Mouse (Mus musculus): ENCODE measurements around the gene Txndc5. TPM values are rescaled to one million over a fixed set of nuclear protein-coding genes. Genes with fewer than 3 reads are reported as not detected.
A peak's percentile ranks its signal among the peaks of the same experiment; 100 is the strongest.

The Txndc5 gene
- total and polyA plus RNA-seq, 2 experiments from 2014 or later: 78.8 to 111 TPM

- H3K27ac ChIP-seq (ENCODE audit: low read depth): no peak overlapping the region
- DNase-seq (ENCODE audit: low spot score) (no peak), ATAC-seq (ENCODE audit: insufficient read depth, low read depth) (no peak)
- H3K27me3 ChIP-seq (ENCODE audit: control insufficient read depth, insufficient read depth, low read length): no peaks in the 10 kb centered on the region
- H3K9ac ChIP-seq (replicated peaks; ENCODE audit: low read depth, low read length): no peak overlapping the region
- no peaks in the 10 kb centered on the region for H3K9me3 ChIP-seq (replicated peaks; ENCODE audit: control insufficient read depth, low read length)
- TF ChIP-seq EP300 (IDR thresholded peaks at IDR 0.05; ENCODE audit: low read depth): no peak
- no peak for TF ChIP-seq CTCF (IDR thresholded peaks at IDR 0.05; ENCODE audit: low read depth)
- H3K4me2 ChIP-seq (ENCODE audit: low read depth, low read length): peak overlapping the region; percentile 98; the same call in 1 of the 2 replicates
- peaks cover 24% of the 10 kb centered on the region for H3K36me3 ChIP-seq (replicated peaks; ENCODE audit: control insufficient read depth, insufficient read depth, low read length)
- peak overlapping the region; percentile 88 for H3K4me3 ChIP-seq (ENCODE audit: low read depth, low read length)
- peaks cover 29% of the 10 kb centered on the region for H3K4me1 ChIP-seq (ENCODE audit: control insufficient read depth, insufficient read depth)
- 32% methylated on average over 2 of the region's 2 CpGs for WGBS
Observed at GRCm38 (mm10) chr13:38526116-38526515, 2.5 kb downstream of the Txndc5 start.

- no peaks in the 10 kb centered on the region for H3K9me3 ChIP-seq (replicated peaks; ENCODE audit: control insufficient read depth, low read length)
- H3K4me3 ChIP-seq (ENCODE audit: low read depth, low read length): no peak overlapping the region
- ATAC-seq (ENCODE audit: insufficient read depth, low read depth) (no peak), DNase-seq (ENCODE audit: low spot score) (no peak)
- no peak overlapping the region for H3K27ac ChIP-seq (ENCODE audit: low read depth)
- no peak for TF ChIP-seq EP300 (IDR thresholded peaks at IDR 0.05; ENCODE audit: low read depth)
- TF ChIP-seq CTCF (IDR thresholded peaks at IDR 0.05; ENCODE audit: low read depth): no peak
- peaks cover 29% of the 10 kb centered on the region for H3K4me1 ChIP-seq (ENCODE audit: control insufficient read depth, insufficient read depth)
- H3K4me2 ChIP-seq (ENCODE audit: low read depth, low read length): 0 out of 2 replicates have a peak overlapping the region, but pooled peaks have one; percentile 25
- H3K27me3 ChIP-seq (ENCODE audit: control insufficient read depth, insufficient read depth, low read length): no peaks in the 10 kb centered on the region
- H3K36me3 ChIP-seq (replicated peaks; ENCODE audit: control insufficient read depth, insufficient read depth, low read length): peaks cover 31% of the 10 kb centered on the region
- 84% methylated on average over 3 of the region's 3 CpGs for WGBS
- no peak overlapping the region; the same call in 1 of the 2 replicates for H3K9ac ChIP-seq (replicated peaks; ENCODE audit: low read depth, low read length)
Observed at GRCm38 (mm10) chr13:38525261-38525660, 3.4 kb downstream of the Txndc5 start.

- TF ChIP-seq EP300 (IDR thresholded peaks at IDR 0.05; ENCODE audit: low read depth) (no peak), CTCF (IDR thresholded peaks at IDR 0.05; ENCODE audit: low read depth) (no peak)
- no peak overlapping the region for H3K4me3 ChIP-seq (ENCODE audit: low read depth, low read length)
- H3K4me1 ChIP-seq (ENCODE audit: control insufficient read depth, insufficient read depth): peaks cover 25% of the 10 kb centered on the region
- H3K36me3 ChIP-seq (replicated peaks; ENCODE audit: control insufficient read depth, insufficient read depth, low read length): peaks cover 51% of the 10 kb centered on the region
- DNase-seq (ENCODE audit: low spot score) (no peak), ATAC-seq (ENCODE audit: insufficient read depth, low read depth) (no peak)
- H3K27me3 ChIP-seq (ENCODE audit: control insufficient read depth, insufficient read depth, low read length): no peaks in the 10 kb centered on the region
- H3K9me3 ChIP-seq (replicated peaks; ENCODE audit: control insufficient read depth, low read length): no peaks in the 10 kb centered on the region
- H3K9ac ChIP-seq (replicated peaks; ENCODE audit: low read depth, low read length): no peak overlapping the region
- no peak overlapping the region for H3K4me2 ChIP-seq (ENCODE audit: low read depth, low read length)
- no peak overlapping the region for H3K27ac ChIP-seq (ENCODE audit: low read depth)
- WGBS: 86% methylated on average over 11 of the region's 11 CpGs
Observed at GRCm38 (mm10) chr13:38523231-38523630, 5.4 kb downstream of the Txndc5 start.

GRCm38 (mm10) chr13:38522056-38522654 lies 6.5 kb downstream of the Txndc5 start:
- peaks cover 62% of the 10 kb centered on the region for H3K36me3 ChIP-seq (replicated peaks; ENCODE audit: control insufficient read depth, insufficient read depth, low read length)
- no peak overlapping the region for H3K4me3 ChIP-seq (ENCODE audit: low read depth, low read length)
- no peak overlapping the region for H3K27ac ChIP-seq (ENCODE audit: low read depth)
- H3K27me3 ChIP-seq (ENCODE audit: control insufficient read depth, insufficient read depth, low read length): no peaks in the 10 kb centered on the region
- no peak for ATAC-seq (ENCODE audit: insufficient read depth, low read depth)
- DNase-seq (ENCODE audit: low spot score): no peak
- 68% methylated on average over 4 of the region's 4 CpGs for WGBS
- H3K4me2 ChIP-seq (ENCODE audit: low read depth, low read length): no peak overlapping the region
- TF ChIP-seq CTCF (IDR thresholded peaks at IDR 0.05; ENCODE audit: low read depth) (no peak), EP300 (IDR thresholded peaks at IDR 0.05; ENCODE audit: low read depth) (no peak)
- peaks cover 22% of the 10 kb centered on the region for H3K4me1 ChIP-seq (ENCODE audit: control insufficient read depth, insufficient read depth)
- H3K9ac ChIP-seq (replicated peaks; ENCODE audit: low read depth, low read length): no peak overlapping the region
- H3K9me3 ChIP-seq (replicated peaks; ENCODE audit: control insufficient read depth, low read length): no peaks in the 10 kb centered on the region

GRCm38 (mm10) chr13:38520299-38520698 lies 8.3 kb downstream of the Txndc5 start:
- Histone ChIP-seq H3K27ac (ENCODE audit: low read depth) (no peak overlapping the region), H3K9me3 (replicated peaks; ENCODE audit: control insufficient read depth, low read length) (no peaks in the 10 kb centered on the region), H3K27me3 (ENCODE audit: control insufficient read depth, insufficient read depth, low read length) (no peaks in the 10 kb centered on the region), H3K4me1 (ENCODE audit: control insufficient read depth, insufficient read depth) (peaks cover 6% of the 10 kb centered on the region), H3K9ac (replicated peaks; ENCODE audit: low read depth, low read length) (no peak overlapping the region), H3K4me3 (ENCODE audit: low read depth, low read length) (no peak overlapping the region), H3K36me3 (replicated peaks; ENCODE audit: control insufficient read depth, insufficient read depth, low read length) (peaks cover 78% of the 10 kb centered on the region), H3K4me2 (ENCODE audit: low read depth, low read length) (no peak overlapping the region)
- ATAC-seq (ENCODE audit: insufficient read depth, low read depth) (no peak), DNase-seq (ENCODE audit: low spot score) (no peak)
- WGBS: 81% methylated on average over 11 of the region's 11 CpGs
- no peak for TF ChIP-seq EP300 (IDR thresholded peaks at IDR 0.05; ENCODE audit: low read depth)
- no peak for TF ChIP-seq CTCF (IDR thresholded peaks at IDR 0.05; ENCODE audit: low read depth)

- Histone ChIP-seq H3K36me3 (replicated peaks; ENCODE audit: control insufficient read depth, insufficient read depth, low read length) (peaks cover 92% of the 10 kb centered on the region), H3K9me3 (replicated peaks; ENCODE audit: control insufficient read depth, low read length) (no peaks in the 10 kb centered on the region), H3K4me2 (ENCODE audit: low read depth, low read length) (no peak overlapping the region), H3K27me3 (ENCODE audit: control insufficient read depth, insufficient read depth, low read length) (no peaks in the 10 kb centered on the region), H3K4me1 (ENCODE audit: control insufficient read depth, insufficient read depth) (no peaks in the 10 kb centered on the region), H3K27ac (ENCODE audit: low read depth) (no peak overlapping the region), H3K4me3 (ENCODE audit: low read depth, low read length) (no peak overlapping the region), H3K9ac (replicated peaks; ENCODE audit: low read depth, low read length) (no peak overlapping the region)
- ATAC-seq (ENCODE audit: insufficient read depth, low read depth): no peak
- 82% methylated on average over 11 of the region's 11 CpGs for WGBS
- TF ChIP-seq CTCF (IDR thresholded peaks at IDR 0.05; ENCODE audit: low read depth) (no peak), EP300 (IDR thresholded peaks at IDR 0.05; ENCODE audit: low read depth) (no peak)
- DNase-seq (ENCODE audit: low spot score): no peak
Observed at GRCm38 (mm10) chr13:38516582-38516981, 12.0 kb downstream of the Txndc5 start.
